Mouse (Mus musculus) MEL (cell line): ENCODE results near the gene Tnfrsf11a. TPM values are rescaled to one million over a fixed set of nuclear protein-coding genes. Genes with fewer than 3 reads are reported as not detected.

Source experiments
- DNase-seq: peaks from one replicate; pipeline ENCODE4 v3.0.0; 2011; ENCODE audit warnings: low read depth, low spot score
- H3K27ac ChIP-seq: 2 replicates; pipeline ENCODE4 v1.5.1; 2012; ENCODE audit warnings: low read depth, mild to moderate bottlenecking, control low read depth, low read length, moderate library complexity; ENCODE audit not compliant: control insufficient read depth
- H3K27me3 ChIP-seq, 2 experiments: fragments of 150-350 bp in 1 of 2; sonication (generic) in 1 of 2; 2 replicates each; pipeline ENCODE4 v1.6.1; 2012; ENCODE audit warnings: low read length in 2 of 2, mild to moderate bottlenecking in 2 of 2, improper control_type of control experiment in 1 of 2, moderate library complexity in 1 of 2; ENCODE audit not compliant: insufficient read depth in 2 of 2, control insufficient read depth in 1 of 2
- H3K36me3 ChIP-seq, 2 experiments: 2 replicates each; pipeline ENCODE4 v1.6.1; 2012 to 2014; ENCODE audit warnings: low read length in 2 of 2, improper control_type of control experiment in 1 of 2, inconsistent platforms in 1 of 2, mild to moderate bottlenecking in 1 of 2; ENCODE audit not compliant: insufficient read depth in 2 of 2, control insufficient read depth in 1 of 2
- H3K4me1 ChIP-seq, 2 experiments: fragments of 150-350 bp in 1 of 2; sonication (generic) in 1 of 2; 2 replicates each; pipeline ENCODE4 v1.6.1; 2012; ENCODE audit warnings: low read length in 2 of 2, improper control_type of control experiment in 1 of 2, mild to moderate bottlenecking in 1 of 2; ENCODE audit not compliant: insufficient read depth in 2 of 2, control insufficient read depth in 1 of 2
- H3K4me3 ChIP-seq, 2 experiments: fragments of 150-350 bp in 1 of 2; sonication (generic) in 1 of 2; 2 replicates each; pipeline ENCODE4 v1.5.1; 2012; ENCODE audit warnings: low read depth in 2 of 2, low read length in 2 of 2, mild to moderate bottlenecking in 2 of 2, moderate library complexity in 2 of 2, control low read depth in 1 of 2, improper control_type of control experiment in 1 of 2; ENCODE audit not compliant: control insufficient read depth in 1 of 2, insufficient read depth in 1 of 2
- H3K79me2 ChIP-seq: 2 replicates; pipeline ENCODE4 v1.6.1; 2012; ENCODE audit warnings: mild to moderate bottlenecking, low read length, moderate library complexity; ENCODE audit not compliant: control insufficient read depth, poor library complexity, insufficient read depth
- H3K9ac ChIP-seq: 2 replicates; pipeline ENCODE4 v1.6.1; 2012; ENCODE audit warnings: low read depth, mild to moderate bottlenecking, control low read depth, low read length, moderate library complexity; ENCODE audit not compliant: control insufficient read depth, poor library complexity, severe bottlenecking
- H3K9me3 ChIP-seq: fragments of 150-350 bp; sonication (generic); replicated peaks from 2 replicates; pipeline ENCODE4 v1.6.1; 2012; ENCODE audit warnings: mild to moderate bottlenecking, low read length, improper control_type of control experiment, moderate library complexity; ENCODE audit not compliant: insufficient read depth
- BHLHE40 ChIP-seq: IDR thresholded peaks from 2 replicates; pipeline ENCODE4 v1.6.1; 2012; ENCODE audit warnings: low read depth, mild to moderate bottlenecking, inconsistent platforms, low read length, improper control_type of control experiment, borderline replicate concordance
- CHD1 ChIP-seq: IDR thresholded peaks from 2 replicates; pipeline ENCODE4 v1.6.1; 2012; ENCODE audit warnings: low read depth, mild to moderate bottlenecking, inconsistent platforms, low read length, improper control_type of control experiment
- CHD2 ChIP-seq: IDR thresholded peaks from 2 replicates; pipeline ENCODE4 v1.6.1; 2011; ENCODE audit warnings: low read length, improper control_type of control experiment
- CTCF ChIP-seq, 3 experiments: IDR thresholded peaks in 2 of 3; conservative IDR thresholded peaks in 1 of 3; 2 replicates each; pipeline ENCODE4 v1.5.1; 2011 to 2012; ENCODE audit warnings: low read length in 3 of 3, low read depth in 2 of 3, mild to moderate bottlenecking in 2 of 3, improper control_type of control experiment in 1 of 3, inconsistent platforms in 1 of 3, mixed read lengths in 1 of 3, moderate library complexity in 1 of 3; ENCODE audit not compliant: control insufficient read depth in 1 of 3, insufficient read depth in 1 of 3, poor library complexity in 1 of 3, severe bottlenecking in 1 of 3
- ELF1 ChIP-seq: IDR thresholded peaks from 2 replicates; pipeline ENCODE4 v1.6.1; 2014; ENCODE audit warnings: low read depth, mild to moderate bottlenecking, inconsistent platforms, low read length, improper control_type of control experiment, moderate library complexity
- GABPA ChIP-seq: IDR thresholded peaks from 2 replicates; pipeline ENCODE4 v1.6.1; 2012; ENCODE audit warnings: low read depth, mild to moderate bottlenecking, inconsistent platforms, low read length, improper control_type of control experiment, moderate library complexity
- HCFC1 ChIP-seq: IDR thresholded peaks from 2 replicates; pipeline ENCODE4 v1.6.1; 2012; ENCODE audit warnings: low read depth, mild to moderate bottlenecking, inconsistent platforms, low read length, improper control_type of control experiment, moderate library complexity
- KAT2A ChIP-seq: conservative IDR thresholded peaks from 2 replicates; pipeline ENCODE4 v1.6.1; 2012; ENCODE audit warnings: low read depth, low read length, improper control_type of control experiment, inconsistent platforms
- MAFK ChIP-seq: IDR thresholded peaks from 2 replicates; pipeline ENCODE4 v1.6.1; 2011; ENCODE audit warnings: low read depth, mild to moderate bottlenecking, low read length, improper control_type of control experiment, borderline replicate concordance
- MAX ChIP-seq: IDR thresholded peaks from 2 replicates; pipeline ENCODE4 v1.6.1; 2011; ENCODE audit warnings: low read length, improper control_type of control experiment
- MYB ChIP-seq: IDR thresholded peaks from 2 replicates; pipeline ENCODE4 v1.6.1; 2011; ENCODE audit warnings: mild to moderate bottlenecking, low read depth, low read length, improper control_type of control experiment
- NELFE ChIP-seq: IDR thresholded peaks from 2 replicates; pipeline ENCODE4 v1.6.1; 2011; ENCODE audit warnings: low read depth, low read length, improper control_type of control experiment
- NRF1 ChIP-seq: IDR thresholded peaks from 2 replicates; pipeline ENCODE4 v1.6.1; 2014; ENCODE audit warnings: low read depth, mild to moderate bottlenecking, inconsistent platforms, low read length, improper control_type of control experiment, moderate library complexity; ENCODE audit not compliant: poor library complexity, insufficient read depth, severe bottlenecking
- POLR2AphosphoS2 ChIP-seq: IDR thresholded peaks from 2 replicates; pipeline ENCODE4 v1.6.1; 2011; ENCODE audit warnings: low read length, improper control_type of control experiment
- POLR2AphosphoS5 ChIP-seq: IDR thresholded peaks from 2 replicates; pipeline ENCODE4 v1.6.1; 2012; ENCODE audit warnings: low read depth, borderline replicate concordance, mild to moderate bottlenecking, inconsistent platforms, low read length, moderate library complexity, mixed read lengths
- RAD21 ChIP-seq: IDR thresholded peaks from 2 replicates; pipeline ENCODE4 v1.6.1; 2011; ENCODE audit warnings: mild to moderate bottlenecking, low read depth, low read length, improper control_type of control experiment
- RCOR1 ChIP-seq: IDR thresholded peaks from 2 replicates; pipeline ENCODE4 v1.6.1; 2012; ENCODE audit warnings: low read depth, mild to moderate bottlenecking, inconsistent platforms, low read length, improper control_type of control experiment
- SIN3A ChIP-seq: IDR thresholded peaks from 2 replicates; pipeline ENCODE4 v1.6.1; 2012; ENCODE audit warnings: low read length, improper control_type of control experiment, inconsistent platforms
- TAL1 ChIP-seq: IDR thresholded peaks from 2 replicates; pipeline ENCODE4 v1.6.1; 2012; ENCODE audit warnings: mild to moderate bottlenecking, inconsistent platforms, low read length, moderate library complexity, mixed read lengths
- TBP ChIP-seq: IDR thresholded peaks from 2 replicates; pipeline ENCODE4 v1.8.0; 2011; ENCODE audit warnings: low read depth, low read length, improper control_type of control experiment
- USF1 ChIP-seq: IDR thresholded peaks from 2 replicates; pipeline ENCODE4 v1.6.1; 2014; ENCODE audit warnings: low read depth, mild to moderate bottlenecking, inconsistent platforms, low read length, improper control_type of control experiment, moderate library complexity
- ZC3H11A ChIP-seq: IDR thresholded peaks from 2 replicates; pipeline ENCODE4 v1.6.1; 2012; ENCODE audit warnings: low read depth, mild to moderate bottlenecking, inconsistent platforms, low read length, improper control_type of control experiment
- ZMIZ1 ChIP-seq: IDR thresholded peaks from 2 replicates; pipeline ENCODE4 v1.6.1; 2012; ENCODE audit warnings: low read depth, mild to moderate bottlenecking, inconsistent platforms, low read length, improper control_type of control experiment, moderate library complexity
- ZNF384 ChIP-seq: IDR thresholded peaks from 2 replicates; pipeline ENCODE4 v1.6.1; 2012; ENCODE audit warnings: low read depth, mild to moderate bottlenecking, inconsistent platforms, low read length, improper control_type of control experiment
- polyA plus RNA-seq, 2 experiments: library from polyadenylated mRNA; stranded (reverse) in 1 of 2; unstranded in 1 of 2; fragments of >175 nt in 1 of 2; fragments of >200 nt in 1 of 2; gene quantifications; 2 replicates each; pipeline versions ENCODE4 v1.2.1 to v1.2.4; 2012; ENCODE audit warnings: low replicate concordance in 2 of 2, low read depth in 1 of 2; ENCODE audit not compliant: insufficient read length in 2 of 2, insufficient read depth in 1 of 2, missing spikeins in 1 of 2
- total RNA-seq: library from RNA; depleted of rRNA; stranded (reverse); fragments of 300-350 nt; gene quantifications from 2 replicates; pipeline ENCODE4 v1.2.3, GENCODE M21; 2012

The Tnfrsf11a gene
- total and polyA plus RNA-seq, 3 experiments: not detected

DNA sequence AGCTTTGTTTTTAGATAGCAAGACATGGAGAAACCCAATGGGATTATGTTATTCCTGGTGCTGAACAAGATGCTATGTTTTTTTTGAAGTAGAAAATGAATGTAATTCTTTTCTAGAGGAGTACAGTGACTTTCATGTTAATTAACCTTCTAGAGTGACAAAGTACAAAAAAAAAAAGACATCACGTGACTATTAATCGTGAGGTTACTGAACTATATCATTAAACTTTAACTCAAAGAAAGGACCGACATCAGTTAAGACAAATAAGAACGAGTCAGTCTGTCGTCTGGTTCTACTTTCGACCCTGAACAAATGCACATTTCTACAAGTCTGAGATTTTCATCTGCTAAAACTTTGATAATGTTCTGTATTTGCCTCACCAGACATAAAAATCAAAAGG lies 42.2 kb upstream of the Tnfrsf11a start:
- H3K79me2 ChIP-seq: no peaks in the 10 kb centered on the region
- no peak overlapping the region for H3K27ac ChIP-seq
- no peak for TF ChIP-seq SIN3A
- no peak for TF ChIP-seq MAX
- TF ChIP-seq MAFK: no peak
- TF ChIP-seq HCFC1: no peak
- no peak for TF ChIP-seq CHD2
- TF ChIP-seq NELFE: no peak
- TF ChIP-seq KAT2A: no peak
- TF ChIP-seq NRF1: no peak
- TF ChIP-seq CHD1: no peak
- TF ChIP-seq USF1: no peak
- TF ChIP-seq POLR2AphosphoS2: no peak
- TF ChIP-seq ZMIZ1: no peak
- no peak for TF ChIP-seq TAL1
- TF ChIP-seq RCOR1: no peak
- peaks cover 0 to 56% of the 10 kb centered on the region in 2 experiments; a peak in 2 of 4 replicates for H3K36me3 ChIP-seq
- H3K27me3 ChIP-seq: no peaks in the 10 kb centered on the region
- H3K4me1 ChIP-seq: no peaks in the 10 kb centered on the region
- no peak overlapping the region for H3K9ac ChIP-seq
- no peak overlapping the region for H3K4me3 ChIP-seq
- DNase-seq: no peak
- H3K9me3 ChIP-seq: no peaks in the 10 kb centered on the region

DNA sequence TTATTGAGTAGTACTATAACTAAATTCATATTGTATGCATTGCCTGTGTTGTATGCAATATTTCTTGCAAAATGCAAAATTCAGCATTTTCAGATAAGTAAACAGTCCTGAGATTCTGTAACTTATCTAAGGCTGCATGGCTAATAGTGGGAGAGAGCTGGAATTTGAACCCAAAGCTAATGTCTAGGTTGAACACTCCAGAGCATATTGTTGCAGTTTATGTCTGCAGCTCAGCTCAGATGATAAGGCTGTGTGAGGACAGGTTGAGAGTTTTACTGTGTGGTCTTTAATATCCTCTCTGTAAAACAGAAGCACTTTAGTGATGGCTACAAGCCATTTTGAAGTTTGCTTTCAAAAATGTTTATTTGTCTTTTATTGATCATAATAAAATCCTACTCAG lies 41.0 kb upstream of the Tnfrsf11a start:
- no peak overlapping the region for H3K27ac ChIP-seq
- TF ChIP-seq POLR2AphosphoS5: no peak
- TF ChIP-seq TBP: no peak
- no peak for TF ChIP-seq TAL1
- TF ChIP-seq MYB: no peak
- no peak for TF ChIP-seq GABPA
- no peak for TF ChIP-seq USF1
- TF ChIP-seq NELFE: no peak
- TF ChIP-seq BHLHE40: no peak
- no peak for TF ChIP-seq NRF1
- TF ChIP-seq RAD21: no peak
- no peak for TF ChIP-seq KAT2A
- TF ChIP-seq MAFK: no peak
- TF ChIP-seq ELF1: no peak
- no peak for TF ChIP-seq ZNF384
- TF ChIP-seq ZMIZ1: no peak
- TF ChIP-seq CTCF (IDR thresholded peaks at IDR 0.05 in 2 of 3, conservative IDR thresholded peaks at IDR 0.05 in 1 of 3; ENCODE audit: control insufficient read depth in 1 of 3, insufficient read depth in 1 of 3, low read depth in 2 of 3, low read length in 3 of 3, poor library complexity in 1 of 3, severe bottlenecking in 1 of 3): no peak
- no peak for TF ChIP-seq RCOR1
- TF ChIP-seq ZC3H11A: no peak
- TF ChIP-seq, all 39 proteins: peak for 0
- H3K36me3 ChIP-seq: peaks cover 0 to 63% of the 10 kb centered on the region in 2 experiments; a peak in 2 of 4 replicates
- H3K4me1 ChIP-seq: no peaks in the 10 kb centered on the region
- no peaks in the 10 kb centered on the region for H3K9me3 ChIP-seq
- H3K9ac ChIP-seq: no peak overlapping the region
- no peaks in the 10 kb centered on the region for H3K27me3 ChIP-seq
- DNase-seq: no peak
- no peaks in the 10 kb centered on the region for H3K79me2 ChIP-seq
- no peak overlapping the region for H3K4me3 ChIP-seq
